Mouse (Mus musculus) R1 (cell line): ENCODE results near the gene Cops7b.

ENCODE experiments used
- DNase-seq: peaks from one replicate; pipeline ENCODE4 v3.0.0-alpha.2; 2018; ENCODE audit warnings: low read depth, low spot score

Cops7b gene

GRCm38 (mm10) chr1:86657071-86657470, 74.4 kb downstream of the Cops7b start:
- DNase-seq, result no peak
